Mouse (Mus musculus): ENCODE results near the gene Gng2. TPM values are rescaled to one million over a fixed set of nuclear protein-coding genes. Genes with fewer than 3 reads are reported as not detected.
A peak's percentile ranks its signal among the peaks of the same experiment; 100 is the strongest.
"Not testable (repeated sequence)": the region's sequence is repeated elsewhere in the genome, so short reads cannot be mapped to it uniquely, and the experiment has no call there.

Gng2 gene
- polyA plus RNA-seq, 1 experiment from 2014 or later, result 390 TPM

DNA sequence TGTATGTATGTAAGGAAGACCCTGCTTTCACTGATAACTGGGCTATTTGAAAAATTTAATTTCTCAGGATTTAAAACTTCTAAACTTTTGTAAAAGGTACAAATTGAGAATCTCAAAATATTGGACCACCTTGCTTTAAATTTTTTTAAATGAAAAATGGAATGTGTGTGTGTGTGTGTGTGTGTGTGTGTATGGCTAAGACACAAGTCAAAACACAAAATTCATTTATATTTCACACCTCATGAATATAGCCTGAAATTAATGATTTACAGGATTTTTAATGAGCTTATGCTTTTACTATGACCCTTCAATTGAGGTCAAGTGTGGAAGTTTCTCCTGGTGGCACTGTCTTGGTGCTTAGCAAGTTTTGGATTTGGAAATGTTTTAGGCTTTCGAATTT is 93.0 kb downstream of the Gng2 start:
- H3K4me1 ChIP-seq (replicated peaks); H3K27me3 ChIP-seq; H3K4me3 ChIP-seq; H3K27ac ChIP-seq (replicated peaks); ATAC-seq (ENCODE audit: low FRiP score, low read depth); H3K9ac ChIP-seq; H3K9me3 ChIP-seq; H3K4me2 ChIP-seq: not testable (repeated sequence)
- WGBS, result 88% methylated on average over 1 of the region's 1 CpGs
- H3K36me3 ChIP-seq, result peaks cover 21% of the 10 kb centered on the region

DNA sequence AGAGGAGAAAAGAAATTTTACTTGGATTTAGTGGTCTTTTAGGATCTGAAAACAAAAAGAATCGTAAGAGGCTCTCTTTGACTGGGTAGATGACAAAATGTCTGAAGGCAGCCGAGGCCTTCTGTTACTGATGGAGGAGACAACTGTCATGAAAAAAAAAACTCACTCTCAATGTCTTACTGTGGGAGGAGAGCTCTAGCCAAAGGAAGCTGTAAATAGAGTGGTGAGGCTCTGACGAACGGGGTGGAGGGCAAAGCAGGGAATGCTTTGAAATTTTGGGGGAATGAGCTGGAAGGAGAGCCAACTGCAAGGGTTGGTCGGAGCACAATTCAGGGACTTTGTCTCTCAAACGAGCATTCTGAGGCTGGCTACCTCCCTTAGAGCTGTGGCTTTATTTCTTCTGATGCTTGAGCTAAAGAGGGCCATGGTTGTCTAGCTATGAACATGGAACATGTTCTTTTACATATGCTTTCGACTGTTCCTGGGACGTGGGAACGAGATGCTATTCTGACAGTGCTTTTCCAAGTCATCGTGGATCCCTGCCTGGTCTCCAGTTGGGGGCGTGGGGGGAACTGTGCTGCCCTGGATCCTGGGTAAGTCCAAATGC is 103.1 kb downstream of the Gng2 start:
- no peak overlapping the region for H3K9ac ChIP-seq
- WGBS, result 80% methylated on average over 11 of the region's 11 CpGs
- H3K27me3 ChIP-seq, result no peaks in the 10 kb centered on the region
- ATAC-seq (ENCODE audit: low FRiP score, low read depth), result no peak
- H3K4me2 ChIP-seq, result no peak overlapping the region
- H3K4me1 ChIP-seq (replicated peaks), result no peaks in the 10 kb centered on the region
- H3K9me3 ChIP-seq, result no peaks in the 10 kb centered on the region
- H3K36me3 ChIP-seq, result peaks cover 18% of the 10 kb centered on the region
- H3K4me3 ChIP-seq, result no peak overlapping the region
- no peak overlapping the region for H3K27ac ChIP-seq (replicated peaks)

DNA sequence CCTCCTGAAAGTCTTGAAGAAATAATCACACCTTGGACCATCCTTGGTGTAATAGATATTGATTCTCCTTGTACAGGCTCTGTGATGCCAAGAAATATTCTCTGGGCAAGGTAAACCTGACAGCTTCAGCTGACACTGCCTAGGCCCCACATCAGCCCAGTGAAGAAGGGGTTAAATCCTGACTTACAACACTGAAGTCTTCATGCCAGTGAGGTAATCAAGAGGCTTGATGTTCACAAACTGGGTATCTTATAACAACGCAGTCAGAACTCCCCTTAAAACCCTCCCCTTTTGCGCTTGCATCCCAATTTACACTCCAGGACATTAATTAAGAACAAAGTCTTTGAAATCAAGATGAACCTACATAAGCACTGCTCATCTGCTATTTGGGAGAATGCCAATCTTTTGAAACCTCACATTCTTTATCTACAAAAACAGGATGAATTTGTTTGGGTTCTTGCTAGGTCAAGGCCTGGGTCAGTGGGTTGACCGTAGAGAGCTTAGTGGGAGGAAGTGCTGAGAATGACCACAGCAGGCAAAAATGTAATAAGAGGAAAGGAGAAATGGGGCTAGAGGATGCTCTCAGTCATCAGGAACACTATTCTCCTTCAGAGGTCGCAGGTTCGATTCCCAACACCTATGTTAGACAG is 110.0 kb downstream of the Gng2 start:
- Histone ChIP-seq H3K4me1 (replicated peaks) (peaks cover 3% of the 10 kb centered on the region; the same call in 1 of the 2 replicates), H3K27me3 (no peaks in the 10 kb centered on the region)

DNA sequence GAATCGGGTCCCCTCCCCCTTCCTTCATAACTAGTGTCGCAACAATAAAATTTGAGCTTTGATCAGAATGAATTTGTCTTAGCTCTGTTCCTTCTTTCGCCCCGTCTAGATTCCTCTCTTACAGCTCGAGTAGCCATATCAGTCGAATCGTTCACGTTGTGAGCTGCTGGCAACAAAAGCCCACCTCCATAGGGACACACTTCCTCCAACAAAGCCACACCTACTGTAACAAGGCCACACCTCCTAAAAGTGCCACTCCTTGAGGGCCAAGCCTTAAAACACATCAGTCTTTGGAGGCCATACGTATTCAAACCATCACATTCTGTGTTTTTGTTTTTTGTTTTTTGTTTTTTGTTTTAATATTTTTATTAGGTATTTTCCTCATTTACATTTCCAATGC is 112.3 kb downstream of the Gng2 start:
- not testable (repeated sequence) for ATAC-seq (ENCODE audit: low FRiP score, low read depth); H3K27me3 ChIP-seq; H3K36me3 ChIP-seq; H3K4me1 ChIP-seq (replicated peaks); H3K4me3 ChIP-seq; H3K9ac ChIP-seq; H3K27ac ChIP-seq (replicated peaks); H3K9me3 ChIP-seq; H3K4me2 ChIP-seq
- 90% methylated on average over 9 of the region's 9 CpGs for WGBS

More for the DNA sequence above, 110.0 kb downstream of the Gng2 start:
- no peak overlapping the region for H3K4me2 ChIP-seq
- H3K36me3 ChIP-seq, result no peaks in the 10 kb centered on the region
- H3K9ac ChIP-seq, result no peak overlapping the region
- ATAC-seq (ENCODE audit: low FRiP score, low read depth), result no peak
- H3K4me3 ChIP-seq, result no peak overlapping the region
- no peak overlapping the region for H3K27ac ChIP-seq (replicated peaks)
- H3K9me3 ChIP-seq, result no peaks in the 10 kb centered on the region
- WGBS, result 79% methylated on average over 5 of the region's 5 CpGs

DNA sequence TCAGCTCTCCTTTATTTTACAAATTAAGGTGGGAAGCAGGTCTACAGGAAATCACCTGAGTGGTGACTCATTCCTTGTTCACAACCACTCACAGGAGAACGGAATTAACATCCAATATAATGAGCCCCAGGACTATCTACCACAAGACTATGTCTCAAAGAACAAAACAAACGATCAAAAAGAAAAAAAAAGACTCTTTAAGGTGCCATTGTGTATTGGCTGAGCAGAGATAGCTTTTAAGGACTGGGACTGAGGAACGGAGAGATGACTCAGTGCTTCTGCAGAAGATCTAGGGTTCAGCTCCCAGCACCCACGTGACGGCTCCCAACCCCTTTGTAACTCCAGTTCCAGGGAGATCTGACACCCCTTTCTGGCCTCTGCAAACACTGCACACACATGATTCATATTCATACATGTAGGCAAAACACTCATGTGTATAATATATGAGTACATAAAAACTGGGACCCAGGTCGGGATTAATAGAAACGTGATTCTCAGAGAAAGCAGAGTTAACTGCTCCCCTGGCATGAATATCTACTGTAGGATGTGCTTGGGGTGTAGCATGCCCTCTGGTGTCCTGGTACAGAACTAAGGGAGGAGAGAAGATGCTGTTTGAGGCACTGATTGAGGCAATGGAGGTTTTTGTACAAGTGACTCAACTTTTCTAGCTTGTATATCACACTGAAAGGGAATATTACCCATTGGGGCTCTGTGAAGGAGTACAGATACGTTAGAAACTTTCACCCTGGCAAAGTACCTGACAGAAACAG is 115.9 kb downstream of the Gng2 start:
- Histone ChIP-seq H3K4me3 (no peak overlapping the region), H3K36me3 (no peaks in the 10 kb centered on the region), H3K9me3 (no peaks in the 10 kb centered on the region), H3K9ac (no peak overlapping the region), H3K27me3 (no peaks in the 10 kb centered on the region), H3K4me1 (replicated peaks) (no peaks in the 10 kb centered on the region), H3K27ac (replicated peaks) (no peak overlapping the region), H3K4me2 (no peak overlapping the region)
- no peak for ATAC-seq (ENCODE audit: low FRiP score, low read depth)
- 88% methylated on average over 8 of the region's 8 CpGs for WGBS

DNA sequence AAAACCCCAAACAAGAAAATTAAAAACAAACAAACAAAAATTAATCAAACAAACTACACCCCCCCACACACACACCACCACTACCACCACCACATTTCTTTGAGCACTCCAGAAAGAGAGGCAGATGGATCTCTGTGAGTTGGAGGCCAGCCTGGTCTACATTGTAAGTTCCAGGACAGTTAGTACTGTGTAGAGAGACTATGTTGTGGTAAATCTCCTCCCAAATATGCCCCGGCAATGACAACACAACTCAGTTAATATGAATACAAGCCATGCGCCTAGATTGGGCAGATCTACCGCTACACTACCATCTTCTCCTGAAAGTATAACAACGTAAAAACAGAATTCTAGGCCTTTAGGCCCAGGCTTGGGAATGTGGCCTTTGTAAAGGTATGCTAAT is 117.1 kb downstream of the Gng2 start:
- H3K27me3 ChIP-seq, result no peaks in the 10 kb centered on the region
- no peak for ATAC-seq (ENCODE audit: low FRiP score, low read depth)
- no peak overlapping the region for H3K4me3 ChIP-seq
- no peak overlapping the region for H3K4me2 ChIP-seq
- no peak overlapping the region for H3K9ac ChIP-seq
- H3K9me3 ChIP-seq, result no peaks in the 10 kb centered on the region
- WGBS, result 93% methylated on average over 4 of the region's 4 CpGs
- no peak overlapping the region for H3K27ac ChIP-seq (replicated peaks)
- H3K36me3 ChIP-seq, result no peaks in the 10 kb centered on the region
- H3K4me1 ChIP-seq (replicated peaks), result no peaks in the 10 kb centered on the region

DNA sequence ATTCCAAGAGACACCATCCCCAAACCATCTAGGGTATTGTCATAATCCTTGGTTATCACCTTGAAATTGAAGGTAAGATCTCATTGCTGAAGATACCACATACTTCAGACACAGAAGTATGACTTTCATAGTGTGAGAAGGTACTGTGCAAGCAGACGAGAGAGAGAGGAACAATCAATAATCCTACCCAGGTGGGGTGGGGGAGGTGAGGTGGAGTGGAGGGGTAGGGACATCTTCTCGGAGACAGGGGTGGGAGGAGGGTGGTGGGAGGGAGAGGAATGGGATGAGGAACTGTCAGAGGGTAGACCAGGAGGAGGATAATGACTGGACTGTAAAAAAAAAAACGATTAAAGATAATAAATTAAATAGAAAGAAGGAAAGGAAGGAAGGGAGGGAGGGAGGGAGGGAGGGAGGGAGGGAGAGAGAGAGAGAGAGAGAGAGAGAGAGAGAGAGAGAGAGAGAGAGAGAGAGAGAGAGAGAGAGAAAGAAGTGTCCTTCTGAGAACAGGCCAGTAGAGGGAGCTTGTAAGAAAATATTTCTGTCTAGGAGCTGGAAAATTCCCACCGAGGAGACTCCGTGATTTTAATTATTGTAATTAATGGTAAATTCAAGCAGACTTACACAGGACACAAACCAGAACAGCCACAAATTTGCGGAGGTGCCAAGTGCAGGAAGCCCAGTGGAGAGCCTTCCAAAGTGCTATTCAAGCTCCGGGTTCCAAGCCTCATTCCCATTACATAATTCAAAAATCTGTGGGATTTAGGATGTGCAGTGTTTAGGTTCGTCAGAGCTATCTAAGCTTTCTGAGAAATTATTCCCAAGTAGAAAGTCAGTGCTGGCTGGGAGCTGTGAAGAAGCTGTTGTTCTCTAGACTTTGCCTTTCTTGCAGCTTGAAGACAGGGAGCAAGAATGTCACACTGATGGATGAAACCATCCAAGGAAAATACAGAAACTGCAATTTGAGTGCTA is 118.3 kb downstream of the Gng2 start:
- H3K9ac ChIP-seq, result no peak overlapping the region
- no peaks in the 10 kb centered on the region for H3K4me1 ChIP-seq (replicated peaks)
- WGBS, result 53% methylated on average over 8 of the region's 8 CpGs
- no peaks in the 10 kb centered on the region for H3K27me3 ChIP-seq
- H3K27ac ChIP-seq (replicated peaks), result no peak overlapping the region
- H3K9me3 ChIP-seq, result no peaks in the 10 kb centered on the region
- 0 out of 2 replicates have a peak, but pooled peaks have one; percentile 19 for ATAC-seq (ENCODE audit: low FRiP score, low read depth)
- peak overlapping the region; percentile 23; the same call in 1 of the 2 replicates for H3K4me2 ChIP-seq
- no peaks in the 10 kb centered on the region for H3K36me3 ChIP-seq
- H3K4me3 ChIP-seq, result no peak overlapping the region

DNA sequence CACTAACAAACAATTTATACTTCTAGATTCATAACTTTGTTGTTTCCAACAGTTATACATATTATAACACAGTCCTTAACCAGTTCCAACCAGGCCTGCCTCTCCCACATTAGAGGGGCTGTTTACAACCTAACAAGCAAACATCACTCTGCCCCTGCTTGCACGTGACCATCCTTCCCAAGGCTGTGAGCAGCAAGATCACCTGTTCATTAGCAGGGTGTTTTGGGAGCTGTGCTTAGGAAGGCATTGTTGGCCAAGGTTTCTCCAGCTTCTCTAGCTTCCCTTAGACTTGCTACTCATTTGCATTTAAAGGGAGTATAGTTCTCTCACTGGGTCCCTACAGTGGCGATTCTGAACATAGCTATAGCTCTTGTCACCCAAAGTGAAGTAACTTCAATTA is 119.1 kb downstream of the Gng2 start:
- WGBS, result 86% methylated on average over 2 of the region's 2 CpGs
- no peak overlapping the region for H3K27ac ChIP-seq (replicated peaks)
- no peaks in the 10 kb centered on the region for H3K27me3 ChIP-seq
- H3K4me3 ChIP-seq, result no peak overlapping the region
- H3K9me3 ChIP-seq, result no peaks in the 10 kb centered on the region
- no peak overlapping the region for H3K4me2 ChIP-seq
- H3K9ac ChIP-seq, result no peak overlapping the region
- no peak for ATAC-seq (ENCODE audit: low FRiP score, low read depth)
- no peaks in the 10 kb centered on the region for H3K36me3 ChIP-seq
- no peaks in the 10 kb centered on the region for H3K4me1 ChIP-seq (replicated peaks)

DNA sequence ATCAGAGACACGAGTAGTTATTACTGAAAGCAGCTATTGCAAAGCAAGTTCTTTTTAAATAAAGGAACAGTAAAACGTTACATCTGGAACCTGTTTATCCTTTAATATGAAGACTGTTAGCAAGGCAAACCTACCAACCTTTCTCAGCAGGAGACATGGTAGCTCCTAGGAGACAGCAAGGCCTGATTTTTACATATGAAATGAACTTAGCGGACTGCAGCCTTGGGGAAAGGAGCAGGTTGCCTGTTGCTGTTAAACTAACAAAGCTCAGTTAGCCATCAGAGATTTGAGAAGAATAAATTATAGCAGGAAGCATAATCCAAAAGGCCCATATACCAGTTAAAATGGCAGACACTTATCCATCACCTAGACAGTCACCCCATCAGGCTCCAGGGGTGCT is 124.0 kb downstream of the Gng2 start:
- H3K9ac ChIP-seq, result no peak overlapping the region
- 45% methylated on average over 3 of the region's 3 CpGs for WGBS
- H3K27me3 ChIP-seq, result no peaks in the 10 kb centered on the region
- no peaks in the 10 kb centered on the region for H3K36me3 ChIP-seq
- no peak overlapping the region for H3K27ac ChIP-seq (replicated peaks)
- ATAC-seq (ENCODE audit: low FRiP score, low read depth), result no peak
- no peak overlapping the region for H3K4me2 ChIP-seq
- H3K4me3 ChIP-seq, result no peak overlapping the region
- no peaks in the 10 kb centered on the region for H3K9me3 ChIP-seq
- H3K4me1 ChIP-seq (replicated peaks), result no peaks in the 10 kb centered on the region

DNA sequence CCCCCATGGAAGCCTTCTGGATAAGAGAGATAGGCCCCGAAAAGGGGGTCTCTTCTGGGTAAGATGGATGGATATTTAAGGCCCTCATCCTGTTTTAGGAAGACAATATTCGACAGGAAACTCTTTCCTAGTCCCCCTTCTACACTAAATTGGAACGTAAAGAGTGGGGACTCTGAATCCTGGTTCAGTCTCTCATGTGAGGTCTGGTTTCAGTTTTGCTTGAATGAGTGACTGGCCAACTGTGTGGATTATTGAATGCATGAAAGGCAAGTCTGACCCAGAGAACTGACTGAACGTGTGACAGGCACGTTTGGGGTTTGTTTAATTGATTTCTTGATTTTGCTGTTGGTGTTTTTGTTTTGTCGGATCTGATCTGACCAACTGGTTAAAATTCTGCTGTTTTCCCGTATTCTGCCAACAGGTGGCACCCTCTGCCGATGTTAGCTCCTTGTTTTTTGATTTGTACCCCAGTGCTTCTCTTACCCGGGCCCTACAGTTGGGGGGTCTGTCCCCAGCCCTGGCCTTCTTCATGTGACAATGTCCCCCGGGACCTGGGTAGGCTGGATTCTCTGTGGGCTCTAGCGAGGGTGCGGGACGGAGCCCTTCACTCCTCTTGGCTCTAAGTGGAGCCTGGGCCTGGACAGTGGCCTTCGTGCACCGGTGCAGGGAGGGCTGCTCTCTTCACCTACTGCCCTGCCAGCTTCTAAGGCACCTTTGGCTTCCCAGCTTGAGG is 137.7 kb downstream of the Gng2 start:
- Histone ChIP-seq H3K9me3 (no peaks in the 10 kb centered on the region), H3K9ac (0 out of 2 replicates have a peak overlapping the region, but pooled peaks have one; percentile 9), H3K4me3 (peak overlapping the region; percentile 25; the same call in 1 of the 2 replicates), H3K27me3 (no peaks in the 10 kb centered on the region), H3K36me3 (no peaks in the 10 kb centered on the region), H3K4me1 (replicated peaks) (peaks cover 3% of the 10 kb centered on the region; the same call in 1 of the 2 replicates), H3K4me2 (peak overlapping the region; percentile 55), H3K27ac (replicated peaks) (no peak overlapping the region)
- peak; percentile 63; the same call in 1 of the 2 replicates for ATAC-seq (ENCODE audit: low FRiP score, low read depth)
- 27% methylated on average over 15 of the region's 15 CpGs for WGBS

DNA sequence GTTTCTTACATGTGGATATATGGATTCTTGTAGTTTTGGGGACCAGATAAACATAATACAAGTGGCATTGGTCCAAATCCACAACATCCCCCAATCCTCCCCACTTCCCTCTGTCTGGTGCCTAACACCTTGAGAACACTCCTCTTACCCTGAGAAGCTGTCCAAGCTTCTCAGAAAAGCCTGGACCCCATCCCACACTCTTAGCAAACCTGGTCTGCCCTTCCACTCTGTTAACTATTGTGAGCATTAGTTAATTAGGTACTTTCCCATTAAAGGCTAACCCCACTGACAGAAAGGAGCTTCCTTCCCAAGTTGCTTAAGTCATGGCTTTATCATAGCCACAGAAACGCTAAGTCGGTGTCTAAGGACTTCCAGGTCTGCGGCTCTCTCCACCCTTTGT is 141.1 kb downstream of the Gng2 start:
- ATAC-seq (ENCODE audit: low FRiP score, low read depth), result no peak
- H3K27ac ChIP-seq (replicated peaks), result no peak overlapping the region
- no peaks in the 10 kb centered on the region for H3K27me3 ChIP-seq
- H3K4me1 ChIP-seq (replicated peaks), result peaks cover 3% of the 10 kb centered on the region; the same call in 1 of the 2 replicates
- no peak overlapping the region for H3K9ac ChIP-seq
- whole genome bisulfite sequencing, result 89% methylated on average over 3 of the region's 3 CpGs
- H3K9me3 ChIP-seq, result no peaks in the 10 kb centered on the region
- no peaks in the 10 kb centered on the region for H3K36me3 ChIP-seq
- no peak overlapping the region for H3K4me2 ChIP-seq
- no peak overlapping the region for H3K4me3 ChIP-seq

All from hindbrain, embryonic 15.5 days (tissue).